Mouse (Mus musculus) neural tube, embryonic 11.5 days (tissue): Measurements from ENCODE around the gene Pard3. TPM values are rescaled to one million over a fixed set of nuclear protein-coding genes. Genes with fewer than 3 reads are reported as not detected.

ENCODE experiments used
- ATAC-seq: fragments of 200-750 bp; cut with Nextera tagmentation; 2 replicates; pipeline ENCODE4 v1.8.0; 2017; ENCODE audit warnings: moderate number of reproducible peaks, mild to moderate bottlenecking, moderate TSS enrichment, moderate library complexity; ENCODE audit not compliant: insufficient read depth, low FRiP score, low TSS enrichment
- DNase-seq: peaks from one replicate; pipeline ENCODE4 v3.0.0-alpha.2; 2015; ENCODE audit warnings: low spot score
- H3K27ac ChIP-seq: fragments of 300-500 bp; sonication (generic); 2 replicates; pipeline ENCODE4 v1.5.1; 2014; ENCODE audit warnings: low read depth, mild to moderate bottlenecking, low read length
- H3K27me3 ChIP-seq: fragments of 300-500 bp; sonication (generic); 2 replicates; pipeline ENCODE4 v1.6.1; 2014; ENCODE audit warnings: mild to moderate bottlenecking, low read length, mixed read lengths; ENCODE audit not compliant: control insufficient read depth, insufficient read depth
- H3K36me3 ChIP-seq: fragments of 300-500 bp; sonication (generic); 2 replicates; pipeline ENCODE4 v1.6.1; 2014; ENCODE audit warnings: mild to moderate bottlenecking, low read length, moderate library complexity, mixed read lengths; ENCODE audit not compliant: control insufficient read depth, insufficient read depth
- H3K4me1 ChIP-seq: fragments of 300-500 bp; sonication (generic); 2 replicates; pipeline ENCODE4 v1.6.1; 2014; ENCODE audit warnings: low read length, mixed read lengths; ENCODE audit not compliant: control insufficient read depth, insufficient read depth
- H3K4me2 ChIP-seq: fragments of 300-500 bp; sonication (generic); 2 replicates; pipeline ENCODE4 v1.6.1; 2014; ENCODE audit warnings: low read depth, mild to moderate bottlenecking, moderate library complexity
- H3K4me3 ChIP-seq: fragments of 300-500 bp; sonication (generic); 2 replicates; pipeline ENCODE4 v1.5.1; 2014; ENCODE audit warnings: low read depth, low read length
- H3K9ac ChIP-seq: fragments of 300-500 bp; sonication (generic); 2 replicates; pipeline ENCODE4 v1.6.1; 2014; ENCODE audit warnings: mild to moderate bottlenecking, low read length
- H3K9me3 ChIP-seq: fragments of 300-500 bp; sonication (generic); 2 replicates; pipeline ENCODE4 v1.6.1; 2016; ENCODE audit warnings: low read length; ENCODE audit not compliant: control insufficient read depth
- WGBS: fragments of 180-500 bp; shearing (Covaris S2); extraction: QIAGEN DNeasy Blood & Tissue Kit; methylation state at CpG from one replicate; pipeline ENCODE4 v1.1.7; 2014; 5-methylcytosine and 5-hydroxymethylcytosine counted together
- polyA plus RNA-seq: library from polyadenylated mRNA; unstranded; fragments of >200 nt; fragmentation: Nextera tagmentation; extraction: Ambion mirVana; gene quantifications from 2 replicates; pipeline ENCODE4 v1.2.1, GENCODE M21; 2014

Gene Pard3
- polyA plus RNA-seq, 1 experiment from 2014 or later: 37.5 TPM

GRCm38 (mm10) chr8:127462378-127462935 is 398.8 kb downstream of the Pard3 start:
- Histone ChIP-seq H3K4me2 (no peak overlapping the region), H3K4me1 (no peaks in the 10 kb centered on the region), H3K36me3 (no peaks in the 10 kb centered on the region; the same call in 1 of the 2 replicates), H3K9ac (no peak overlapping the region), H3K27ac (no peak overlapping the region), H3K9me3 (no peaks in the 10 kb centered on the region), H3K27me3 (no peaks in the 10 kb centered on the region), H3K4me3 (no peak overlapping the region)
- DNase-seq (no peak), ATAC-seq (no peak)
- WGBS: 93% methylated on average over 2 of the region's 2 CpGs

- 84% methylated on average over 1 of the region's 1 CpGs for WGBS
- Histone ChIP-seq H3K4me1 (no peaks in the 10 kb centered on the region), H3K36me3 (no peaks in the 10 kb centered on the region; the same call in 1 of the 2 replicates), H3K9ac (no peak overlapping the region), H3K9me3 (no peaks in the 10 kb centered on the region), H3K27me3 (no peaks in the 10 kb centered on the region), H3K27ac (no peak overlapping the region), H3K4me3 (no peak overlapping the region), H3K4me2 (no peak overlapping the region)
- DNase-seq: no peak
- no peak for ATAC-seq
These were observed 400.6 kb downstream of the Pard3 start for GRCm38 (mm10) chr8:127464300-127464699.

- Histone ChIP-seq H3K27ac (no peak overlapping the region), H3K4me1 (no peaks in the 10 kb centered on the region), H3K27me3 (no peaks in the 10 kb centered on the region), H3K4me2 (no peak overlapping the region), H3K9me3 (no peaks in the 10 kb centered on the region), H3K36me3 (no peaks in the 10 kb centered on the region), H3K4me3 (no peak overlapping the region), H3K9ac (no peak overlapping the region)
- ATAC-seq (no peak), DNase-seq (no peak)
- 70% methylated on average over 2 of the region's 2 CpGs for WGBS
These were observed 408.5 kb downstream of the Pard3 start for GRCm38 (mm10) chr8:127472204-127472603.

- H3K36me3 ChIP-seq: no peaks in the 10 kb centered on the region
- H3K4me1 ChIP-seq: no peaks in the 10 kb centered on the region
- DNase-seq: no peak
- H3K4me3 ChIP-seq: no peak overlapping the region
- no peak overlapping the region for H3K9ac ChIP-seq
- no peaks in the 10 kb centered on the region for H3K9me3 ChIP-seq
- no peak overlapping the region for H3K4me2 ChIP-seq
- no peaks in the 10 kb centered on the region for H3K27me3 ChIP-seq
- 92% methylated on average over 2 of the region's 2 CpGs for WGBS
- H3K27ac ChIP-seq: no peak overlapping the region
- ATAC-seq: no peak
These were observed 416.3 kb downstream of the Pard3 start for GRCm38 (mm10) chr8:127480003-127480402.

- H3K4me1 ChIP-seq: 0 out of 2 replicates have a peak, but pooled peaks cover 3% of the 10 kb centered on the region
- no peaks in the 10 kb centered on the region for H3K36me3 ChIP-seq
- DNase-seq (no peak), ATAC-seq (no peak)
- no peak overlapping the region for H3K4me3 ChIP-seq
- no peaks in the 10 kb centered on the region for H3K9me3 ChIP-seq
- no peak overlapping the region for H3K27ac ChIP-seq
- H3K27me3 ChIP-seq: no peaks in the 10 kb centered on the region
- WGBS: 76% methylated on average over 5 of the region's 5 CpGs
- H3K9ac ChIP-seq: no peak overlapping the region
- H3K4me2 ChIP-seq: no peak overlapping the region
These were observed 421.9 kb downstream of the Pard3 start for GRCm38 (mm10) chr8:127485618-127486017.

- 49% methylated on average over 6 of the region's 6 CpGs for WGBS
These were observed 428.3 kb downstream of the Pard3 start for GRCm38 (mm10) chr8:127491963-127492362.

GRCm38 (mm10) chr8:127495226-127495780 is 431.6 kb downstream of the Pard3 start:
- 73% methylated on average over 4 of the region's 4 CpGs for WGBS
- no peak overlapping the region for H3K4me2 ChIP-seq
- no peaks in the 10 kb centered on the region for H3K9me3 ChIP-seq
- H3K36me3 ChIP-seq: no peaks in the 10 kb centered on the region
- H3K27ac ChIP-seq: no peak overlapping the region
- ATAC-seq: no peak
- H3K27me3 ChIP-seq: no peaks in the 10 kb centered on the region
- H3K4me1 ChIP-seq: peaks cover 18% of the 10 kb centered on the region; the same call in 1 of the 2 replicates
- H3K9ac ChIP-seq: no peak overlapping the region
- peak; percentile 40 for DNase-seq
- no peak overlapping the region for H3K4me3 ChIP-seq

More at GRCm38 (mm10) chr8:127491963-127492362, 428.3 kb downstream of the Pard3 start:
- Histone ChIP-seq H3K9me3 (no peaks in the 10 kb centered on the region), H3K27ac (no peak overlapping the region), H3K4me3 (no peak overlapping the region), H3K27me3 (no peaks in the 10 kb centered on the region), H3K4me2 (no peak overlapping the region), H3K9ac (no peak overlapping the region), H3K4me1 (0 out of 2 replicates have a peak, but pooled peaks cover 3% of the 10 kb centered on the region), H3K36me3 (no peaks in the 10 kb centered on the region)
- no peak for ATAC-seq
- DNase-seq: no peak

- 31% methylated on average over 13 of the region's 13 CpGs for WGBS
- Histone ChIP-seq H3K27ac (peak overlapping the region; percentile 54), H3K9ac (no peak overlapping the region), H3K36me3 (no peaks in the 10 kb centered on the region), H3K9me3 (no peaks in the 10 kb centered on the region), H3K4me1 (peaks cover 18% of the 10 kb centered on the region; the same call in 1 of the 2 replicates), H3K27me3 (no peaks in the 10 kb centered on the region), H3K4me3 (no peak overlapping the region), H3K4me2 (no peak overlapping the region)
- DNase-seq (peak; percentile 29), ATAC-seq (no peak)
These were observed 435.5 kb downstream of the Pard3 start for GRCm38 (mm10) chr8:127498997-127499719.
